Comparison of ENCODE assay signal across 9 mouse cellular contexts in genomic region chr9:47708299-47708698, GRCm38 (mm10).
DNase-seq lines count a peak whose midpoint lies in the region; ATAC-seq and TF ChIP-seq lines count a peak whose summit lies in the region.
"Had no signal": no experiment of that assay in that cellular context is flagged by ENCODE, and none has a peak within 500 bp of the region (broad histone marks: within the 10 kb centered on the region; RNA-seq: fewer than 3 reads in every experiment).

No protein-coding gene starts in this region.

- no peaks in the 10 kb centered on the region for H3K9me3 ChIP-seq in heart, embryonic 10.5 days
- H3K9me3 ChIP-seq in neural tube, embryonic 14.5 days (ENCODE audit: control insufficient read depth, low read length): no peaks in the 10 kb centered on the region
- H3K9me3 ChIP-seq: embryonic facial prominence, embryonic 15.5 days had no signal

- no peak overlapping the region for H3K9ac ChIP-seq in neural tube, embryonic 14.5 days (replicated peaks; ENCODE audit: low read depth, low read length)
- H3K9ac ChIP-seq: embryonic facial prominence, embryonic 15.5 days had no signal

- peak; percentile 49; the same call in 1 of the 2 replicates for ATAC-seq in neural tube, embryonic 14.5 days (ENCODE audit: low read depth)

- WGBS in heart, embryonic 10.5 days: 28% methylated on average over 10 of the region's 10 CpGs
- WGBS in lung, adult 2 months: 23% methylated on average over 10 of the region's 10 CpGs
- 18% methylated on average over 10 of the region's 10 CpGs for WGBS in neural tube, embryonic 14.5 days
- WGBS in thymus, adult 2 months: 34% methylated on average over 10 of the region's 10 CpGs

- no peak for TF ChIP-seq POLR2A in lung, adult 2 months (IDR thresholded peaks at IDR 0.05; ENCODE audit: borderline replicate concordance, extremely low read depth, low read depth, low read length)
- TF ChIP-seq POLR2A in thymus, adult 2 months (IDR thresholded peaks at IDR 0.05; ENCODE audit: control insufficient read depth, extremely low read depth, insufficient read depth, low read length, poor library complexity): no peak

- no peaks in the 10 kb centered on the region for H3K27me3 ChIP-seq in heart, embryonic 10.5 days (ENCODE audit: insufficient read depth, poor library complexity, severe bottlenecking)
- no peaks in the 10 kb centered on the region for H3K27me3 ChIP-seq in neural tube, embryonic 14.5 days (ENCODE audit: control insufficient read depth, insufficient read depth, low read length)
- no peaks in the 10 kb centered on the region for H3K27me3 ChIP-seq in thymus, adult 2 months (ENCODE audit: control insufficient read depth, insufficient read depth, low read length)
- H3K27me3 ChIP-seq: embryonic facial prominence, embryonic 15.5 days had no signal

- no peaks in the 10 kb centered on the region for H3K36me3 ChIP-seq in heart, embryonic 10.5 days
- H3K36me3 ChIP-seq in neural tube, embryonic 14.5 days (ENCODE audit: control insufficient read depth, insufficient read depth, low read length): no peaks in the 10 kb centered on the region
- H3K36me3 ChIP-seq in thymus, adult 2 months (ENCODE audit: control insufficient read depth, insufficient read depth, low read length): no peaks in the 10 kb centered on the region
- H3K36me3 ChIP-seq: embryonic facial prominence, embryonic 15.5 days had no signal

- DNase-seq in B cell, adult 2 months: peak; percentile 21 to 34
- peak; percentile 87 for DNase-seq in adrenal gland, postnatal 14 days
- peak; percentile 73 for DNase-seq in embryo, embryonic 9.5 days (ENCODE audit: extremely low spot score)
- DNase-seq in heart, embryonic 10.5 days (ENCODE audit: low spot score): peak; percentile 82
- DNase-seq in kidney, postnatal 36 days: peak; percentile 61 to 87
- DNase-seq in lung, adult 2 months: peak; percentile 76
- peak; percentile 67 for DNase-seq in thymus, adult 2 months

- no peak overlapping the region for H3K27ac ChIP-seq in heart, embryonic 10.5 days
- 0 out of 2 replicates have a peak overlapping the region, but pooled peaks have one; percentile 8 for H3K27ac ChIP-seq in neural tube, embryonic 14.5 days (ENCODE audit: low read depth, low read length)
- no peak overlapping the region for H3K27ac ChIP-seq in thymus, adult 2 months (ENCODE audit: control insufficient read depth, insufficient read depth, low read length)
- H3K27ac ChIP-seq: embryonic facial prominence, embryonic 15.5 days had no signal

- TF ChIP-seq CTCF in lung, adult 2 months (IDR thresholded peaks at IDR 0.05; ENCODE audit: insufficient read depth, low read length): peak; percentile 96
- peak; percentile 52; the same call in 1 of the 2 replicates for TF ChIP-seq CTCF in thymus, adult 2 months (IDR thresholded peaks at IDR 0.05; ENCODE audit: borderline replicate concordance, control insufficient read depth, extremely low read depth, insufficient read depth, low read length, poor library complexity)

- H3K4me2 ChIP-seq in neural tube, embryonic 14.5 days (ENCODE audit: low read depth, low read length): no peak overlapping the region
- H3K4me2 ChIP-seq: embryonic facial prominence, embryonic 15.5 days had no signal

- no peak overlapping the region for H3K4me3 ChIP-seq in heart, embryonic 10.5 days
- H3K4me3 ChIP-seq in lung, adult 2 months (replicated peaks; ENCODE audit: extremely low read depth, low read depth, low read length): no peak overlapping the region
- no peak overlapping the region for H3K4me3 ChIP-seq in neural tube, embryonic 14.5 days (ENCODE audit: low read depth, low read length)
- H3K4me3 ChIP-seq in thymus, adult 2 months (ENCODE audit: control insufficient read depth, insufficient read depth, low read length): no peak overlapping the region
- H3K4me3 ChIP-seq: embryonic facial prominence, embryonic 15.5 days had no signal

- peaks cover 13% of the 10 kb centered on the region for H3K4me1 ChIP-seq in heart, embryonic 10.5 days
- H3K4me1 ChIP-seq in lung, adult 2 months (ENCODE audit: control insufficient read depth, insufficient read depth, low read length): peaks cover 4% of the 10 kb centered on the region
- peaks cover 15% of the 10 kb centered on the region; the same call in 1 of the 2 replicates for H3K4me1 ChIP-seq in neural tube, embryonic 14.5 days (ENCODE audit: control insufficient read depth, insufficient read depth, low read length)
- H3K4me1 ChIP-seq in thymus, adult 2 months (replicated peaks; ENCODE audit: control insufficient read depth, insufficient read depth, low read length): 0 out of 2 replicates have a peak, but pooled peaks cover under 1% of the 10 kb centered on the region

Comparison
In these comparisons a context has a peak if more than half of its experiments do, and no peak if none do; other contexts are left out.
1. DNase-seq: peak in every context shown above with its lines; median percentile 87 in adrenal gland, postnatal 14 days; 82 in heart, embryonic 10.5 days; 76 in lung, adult 2 months; 74 in kidney, postnatal 36 days; 73 in embryo, embryonic 9.5 days; 67 in thymus, adult 2 months; 28 in B cell, adult 2 months.